Mouse (Mus musculus) C2C12 (cell line): ENCODE measurements around the gene Bcor. TPM values are rescaled to one million over a fixed set of nuclear protein-coding genes. Genes with fewer than 3 reads are reported as not detected.
A peak's percentile ranks its signal among the peaks of the same experiment; 100 is the strongest.

Experiments
- H3K27me3 ChIP-seq: one replicate; pipeline ENCODE4 v1.6.1; 2011; ENCODE audit not compliant: control insufficient read depth, insufficient read depth, insufficient read length
- H3K36me3 ChIP-seq: one replicate; pipeline ENCODE4 v1.6.1; 2011; ENCODE audit not compliant: control insufficient read depth, insufficient read depth
- H3K4me3 ChIP-seq: one replicate; pipeline ENCODE4 v1.5.1; 2011; ENCODE audit warnings: mild to moderate bottlenecking, control low read depth; ENCODE audit not compliant: poor library complexity, insufficient read depth, severe bottlenecking
- H3K79me2 ChIP-seq: one replicate; pipeline ENCODE4 v1.6.1; 2011; ENCODE audit not compliant: control insufficient read depth, insufficient read depth
- H3K79me3 ChIP-seq: one replicate; pipeline ENCODE4 v1.6.1; 2011; ENCODE audit warnings: low read depth, control low read depth
- H3ac ChIP-seq: one replicate; pipeline ENCODE3; 2011; ENCODE audit warnings: low read depth; ENCODE audit not compliant: control insufficient read depth, insufficient read length
- CEBPB ChIP-seq: IDR thresholded peaks from one replicate; pipeline ENCODE4 v1.6.1; 2011; ENCODE audit warnings: low read depth, mild to moderate bottlenecking, control low read depth, moderate library complexity
- CTCF ChIP-seq: IDR thresholded peaks from one replicate; pipeline ENCODE4 v1.5.1; 2011; ENCODE audit not compliant: control insufficient read depth, insufficient read depth, insufficient read length
- FOSL1 ChIP-seq: IDR thresholded peaks from one replicate; pipeline ENCODE4 v1.8.0; 2011; ENCODE audit warnings: mild to moderate bottlenecking, low read length; ENCODE audit not compliant: poor library complexity, insufficient read depth, severe bottlenecking
- MAX ChIP-seq: IDR thresholded peaks from one replicate; pipeline ENCODE4 v1.6.1; 2011; ENCODE audit warnings: mild to moderate bottlenecking, control low read depth
- MYOD1 ChIP-seq: IDR thresholded peaks from one replicate; pipeline ENCODE4 v1.6.1; 2011; ENCODE audit warnings: low read depth; ENCODE audit not compliant: control insufficient read depth, insufficient read length
- MYOG ChIP-seq: IDR thresholded peaks from one replicate; pipeline ENCODE4 v1.6.1; 2011; ENCODE audit not compliant: control insufficient read depth, insufficient read length; ENCODE audit errors: extremely low read depth
- USF1 ChIP-seq: IDR thresholded peaks from one replicate; pipeline ENCODE4 v1.6.1; 2011; ENCODE audit warnings: low read depth, mild to moderate bottlenecking, control low read depth, moderate library complexity
- polyA plus RNA-seq: library from polyadenylated mRNA; unstranded; fragments of >200 nt; fragmentation: generic; extraction: Trizol; gene quantifications from one replicate; pipeline ENCODE4 v1.2.1, GENCODE M21; 2012; ENCODE audit warnings: missing spikeins

Bcor gene
- polyA plus RNA-seq, 1 experiment = 15.2 TPM

- Histone ChIP-seq H3K79me2 (peaks cover 60% of the 10 kb centered on the region), H3K79me3 (peaks cover 29% of the 10 kb centered on the region), H3K4me3 (peak overlapping the region; percentile 44), H3K27me3 (no peaks in the 10 kb centered on the region), H3K36me3 (no peaks in the 10 kb centered on the region), H3ac (peak overlapping the region; percentile 63)
- TF ChIP-seq MYOG (no peak), MAX (no peak), USF1 (no peak), MYOD1 (no peak), FOSL1 (no peak), CEBPB (no peak), CTCF (no peak)
Observed at GRCm38 (mm10) chrX:12078195-12079058, 81.7 kb downstream of the Bcor start.

- peaks cover 29% of the 10 kb centered on the region for H3K79me3 ChIP-seq
- peaks cover 68% of the 10 kb centered on the region for H3K79me2 ChIP-seq
- H3K27me3 ChIP-seq = no peaks in the 10 kb centered on the region
- H3K4me3 ChIP-seq = no peak overlapping the region
- TF ChIP-seq USF1 (no peak), CTCF (no peak), MAX (no peak), FOSL1 (no peak), MYOG (no peak), MYOD1 (no peak), CEBPB (no peak)
- no peaks in the 10 kb centered on the region for H3K36me3 ChIP-seq
- no peak overlapping the region for H3ac ChIP-seq
Observed at GRCm38 (mm10) chrX:12077601-12077980, 82.6 kb downstream of the Bcor start.

- peaks cover 74% of the 10 kb centered on the region for H3K79me2 ChIP-seq
- no peaks in the 10 kb centered on the region for H3K36me3 ChIP-seq
- H3K79me3 ChIP-seq = peaks cover 33% of the 10 kb centered on the region
- no peak overlapping the region for H3ac ChIP-seq
- H3K27me3 ChIP-seq = no peaks in the 10 kb centered on the region
- no peak overlapping the region for H3K4me3 ChIP-seq
- no peak for TF ChIP-seq MAX
- no peak for TF ChIP-seq USF1
- no peak for TF ChIP-seq MYOD1
- TF ChIP-seq FOSL1 = no peak
- no peak for TF ChIP-seq CTCF
- TF ChIP-seq MYOG = no peak
- TF ChIP-seq CEBPB = no peak
Observed at GRCm38 (mm10) chrX:12076763-12077600, 83.2 kb downstream of the Bcor start.

GRCm38 (mm10) chrX:12072721-12073120, 87.4 kb downstream of the Bcor start:
- peaks cover 35% of the 10 kb centered on the region for H3K79me3 ChIP-seq
- H3K4me3 ChIP-seq = no peak overlapping the region
- peaks cover 88% of the 10 kb centered on the region for H3K79me2 ChIP-seq
- no peak for TF ChIP-seq FOSL1
- TF ChIP-seq MAX = no peak
- H3ac ChIP-seq = no peak overlapping the region
- H3K36me3 ChIP-seq = no peaks in the 10 kb centered on the region
- no peaks in the 10 kb centered on the region for H3K27me3 ChIP-seq

GRCm38 (mm10) chrX:12068978-12069724, 91.0 kb downstream of the Bcor start:
- H3K79me3 ChIP-seq = peaks cover 23% of the 10 kb centered on the region
- TF ChIP-seq MYOG (no peak), MYOD1 (peak; percentile 59)
- peaks cover 88% of the 10 kb centered on the region for H3K79me2 ChIP-seq
- H3K4me3 ChIP-seq = no peak overlapping the region
- H3K27me3 ChIP-seq = no peaks in the 10 kb centered on the region
- H3ac ChIP-seq = no peak overlapping the region
- H3K36me3 ChIP-seq = no peaks in the 10 kb centered on the region
